Mouse (Mus musculus) limb, embryonic 13.5 days (tissue): ENCODE results near the gene Rbbp5. TPM values are rescaled to one million over a fixed set of nuclear protein-coding genes. Genes with fewer than 3 reads are reported as not detected.
"Not testable (repeated sequence)": the region's sequence is repeated elsewhere in the genome, so short reads cannot be mapped to it uniquely, and the experiment has no call there.

Experiments used
- ATAC-seq: fragments of 200-750 bp; cut with Nextera tagmentation; 2 replicates; pipeline ENCODE4 v1.8.0; 2017; ENCODE audit warnings: low read depth, moderate number of reproducible peaks, moderate TSS enrichment; ENCODE audit not compliant: low FRiP score
- H3K27ac ChIP-seq: fragments of 300-500 bp; sonication (generic); 2 replicates; pipeline ENCODE4 v1.5.1; 2015; ENCODE audit warnings: inconsistent platforms, mild to moderate bottlenecking, moderate library complexity
- H3K27me3 ChIP-seq: fragments of 300-500 bp; sonication (generic); 2 replicates; pipeline ENCODE4 v1.6.1; 2015; ENCODE audit warnings: mild to moderate bottlenecking, inconsistent platforms
- H3K36me3 ChIP-seq: fragments of 300-500 bp; sonication (generic); 2 replicates; pipeline ENCODE4 v1.6.1; 2015; ENCODE audit warnings: inconsistent platforms, mild to moderate bottlenecking, moderate library complexity
- H3K4me1 ChIP-seq: fragments of 300-500 bp; sonication (generic); 2 replicates; pipeline ENCODE4 v1.6.1; 2015; ENCODE audit warnings: inconsistent platforms
- H3K4me2 ChIP-seq: fragments of 300-500 bp; sonication (generic); replicated peaks from 2 replicates; pipeline ENCODE4 v1.6.1; 2015; ENCODE audit warnings: inconsistent platforms, mild to moderate bottlenecking, moderate library complexity
- H3K4me3 ChIP-seq: fragments of 300-500 bp; sonication (generic); 2 replicates; pipeline ENCODE4 v1.5.1; 2015; ENCODE audit warnings: moderate library complexity, mild to moderate bottlenecking, inconsistent platforms
- H3K9ac ChIP-seq: fragments of 300-500 bp; sonication (generic); 2 replicates; pipeline ENCODE4 v1.6.1; 2015; ENCODE audit warnings: mild to moderate bottlenecking, inconsistent platforms
- H3K9me3 ChIP-seq: fragments of 300-500 bp; sonication (generic); 2 replicates; pipeline ENCODE4 v1.6.1; 2016; ENCODE audit warnings: inconsistent platforms
- WGBS: fragments of 180-500 bp; shearing (Covaris S2); methylation state at CpG from one replicate; pipeline ENCODE4 v1.1.7; 2015; 5-methylcytosine and 5-hydroxymethylcytosine counted together
- polyA plus RNA-seq: library from polyadenylated mRNA; unstranded; fragments of >200 nt; fragmentation: Nextera tagmentation; extraction: Ambion mirVana; gene quantifications from 2 replicates; pipeline ENCODE4 v1.2.1, GENCODE M21; 2015

The Rbbp5 gene
- polyA plus RNA-seq, 1 experiment from 2014 or later, result 55.2 TPM

- ATAC-seq, result no peak
- 91% methylated on average over 7 of the region's 7 CpGs for WGBS
- Histone ChIP-seq H3K27ac (no peak overlapping the region), H3K4me3 (no peak overlapping the region), H3K36me3 (peaks cover 27% of the 10 kb centered on the region), H3K4me2 (no peak overlapping the region), H3K27me3 (no peaks in the 10 kb centered on the region), H3K9me3 (no peaks in the 10 kb centered on the region), H3K9ac (no peak overlapping the region), H3K4me1 (0 out of 2 replicates have a peak, but pooled peaks cover 4% of the 10 kb centered on the region)
Measured at GRCm38 (mm10) chr1:132469519-132469918, 7.6 kb upstream of the Rbbp5 start.

- H3K9me3 ChIP-seq, H3K4me2 ChIP-seq, H3K4me3 ChIP-seq, H3K27ac ChIP-seq, H3K9ac ChIP-seq, ATAC-seq, H3K27me3 ChIP-seq, H3K4me1 ChIP-seq: not testable (repeated sequence)
- peaks cover 21% of the 10 kb centered on the region for H3K36me3 ChIP-seq
- whole genome bisulfite sequencing, result 89% methylated on average over 1 of the region's 1 CpGs
Measured at GRCm38 (mm10) chr1:132470031-132470430, 7.1 kb upstream of the Rbbp5 start.

- no peaks in the 10 kb centered on the region for H3K27me3 ChIP-seq
- H3K9ac ChIP-seq, result no peak overlapping the region
- H3K4me1 ChIP-seq, result peaks cover 9% of the 10 kb centered on the region
- no peak overlapping the region for H3K4me2 ChIP-seq
- H3K4me3 ChIP-seq, result no peak overlapping the region
- no peaks in the 10 kb centered on the region for H3K9me3 ChIP-seq
- H3K36me3 ChIP-seq, result peaks cover 11% of the 10 kb centered on the region
- 90% methylated on average over 2 of the region's 2 CpGs for WGBS
- ATAC-seq, result no peak
- no peak overlapping the region for H3K27ac ChIP-seq
Measured at GRCm38 (mm10) chr1:132471032-132471431, 6.1 kb upstream of the Rbbp5 start.

GRCm38 (mm10) chr1:132471499-132471898 is 5.7 kb upstream of the Rbbp5 start:
- H3K36me3 ChIP-seq, result peaks cover 8% of the 10 kb centered on the region; the same call in 1 of the 2 replicates
- H3K9ac ChIP-seq, result no peak overlapping the region
- no peak for ATAC-seq
- H3K4me3 ChIP-seq, result no peak overlapping the region
- WGBS, result 90% methylated on average over 5 of the region's 5 CpGs
- no peaks in the 10 kb centered on the region for H3K9me3 ChIP-seq
- H3K4me1 ChIP-seq, result peaks cover 9% of the 10 kb centered on the region
- H3K27ac ChIP-seq, result no peak overlapping the region
- no peak overlapping the region for H3K4me2 ChIP-seq
- H3K27me3 ChIP-seq, result no peaks in the 10 kb centered on the region

- no peak overlapping the region for H3K4me2 ChIP-seq
- H3K36me3 ChIP-seq, result no peaks in the 10 kb centered on the region
- no peak overlapping the region for H3K9ac ChIP-seq
- no peaks in the 10 kb centered on the region for H3K27me3 ChIP-seq
- no peak overlapping the region for H3K4me3 ChIP-seq
- no peak overlapping the region for H3K27ac ChIP-seq
- no peak for ATAC-seq
- H3K4me1 ChIP-seq, result peaks cover 9% of the 10 kb centered on the region
- 65% methylated on average over 5 of the region's 5 CpGs for WGBS
- no peaks in the 10 kb centered on the region for H3K9me3 ChIP-seq
Measured at GRCm38 (mm10) chr1:132472537-132472936, 4.6 kb upstream of the Rbbp5 start.

DNA sequence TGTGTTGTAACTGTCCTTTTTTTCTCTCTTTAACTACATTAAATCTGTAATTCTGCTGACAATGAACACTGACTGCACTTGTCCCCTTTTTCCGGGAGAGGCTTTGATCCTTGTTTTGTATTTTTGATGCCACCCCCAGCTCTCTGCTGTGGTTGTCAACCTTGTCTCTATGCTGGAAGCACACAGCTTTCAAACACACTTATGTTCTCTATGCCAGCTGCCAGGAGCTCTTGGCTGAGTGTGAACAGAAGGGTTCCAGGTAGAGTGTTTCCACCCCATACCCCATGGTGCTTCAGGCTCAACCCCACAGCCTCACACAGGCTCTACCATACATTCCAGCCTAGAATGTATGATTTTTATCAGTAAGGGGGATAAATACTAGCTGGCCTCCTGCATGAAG is 2.7 kb upstream of the Rbbp5 start:
- Histone ChIP-seq H3K4me1 (peaks cover 20% of the 10 kb centered on the region), H3K9me3 (no peaks in the 10 kb centered on the region), H3K9ac (no peak overlapping the region), H3K4me2 (no peak overlapping the region), H3K27ac (no peak overlapping the region), H3K27me3 (no peaks in the 10 kb centered on the region), H3K36me3 (no peaks in the 10 kb centered on the region), H3K4me3 (no peak overlapping the region)
- ATAC-seq, result no peak
- 76% methylated on average over 1 of the region's 1 CpGs for WGBS

DNA sequence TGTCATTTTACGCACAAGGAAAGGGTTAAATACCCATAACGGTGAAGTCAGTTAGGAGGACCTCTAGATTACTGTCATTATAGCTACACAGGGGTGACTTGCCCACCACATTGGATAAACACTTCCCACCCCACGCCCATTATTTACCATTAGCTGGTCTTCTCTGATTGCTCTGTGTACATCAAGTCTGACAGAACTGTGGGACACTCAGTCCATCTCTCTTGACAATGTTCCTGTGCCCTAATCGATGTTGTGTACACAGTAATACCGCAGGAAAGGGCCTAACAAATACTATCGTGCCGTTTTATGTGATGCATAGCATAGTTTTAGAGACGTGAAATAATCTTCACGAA is 614 bp upstream of the Rbbp5 start:
- no peak overlapping the region; the same call in 1 of the 2 replicates for H3K27ac ChIP-seq
- WGBS, result 6% methylated on average over 9 of the region's 9 CpGs
- ATAC-seq, result peak; percentile 39

DNA sequence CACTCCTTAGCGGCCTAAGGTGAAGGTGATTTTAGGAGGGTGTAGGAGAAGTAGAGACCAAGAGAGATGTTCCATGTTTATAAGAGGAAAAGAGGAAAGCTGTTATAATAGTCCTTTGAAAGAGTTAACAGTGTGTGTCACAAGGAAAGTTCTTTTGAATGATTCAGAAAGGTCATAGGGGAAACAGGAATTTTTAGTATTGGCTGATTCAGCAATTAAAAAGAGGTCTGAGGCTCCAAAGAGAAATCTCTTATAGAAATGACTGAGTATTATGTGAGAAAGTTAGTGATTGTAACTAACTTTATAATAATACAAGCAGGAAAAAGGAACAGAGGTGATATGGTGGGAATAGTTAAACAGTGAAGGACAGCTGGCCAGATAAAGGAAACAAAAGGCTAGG is 2.3 kb downstream of the Rbbp5 start:
- H3K4me3 ChIP-seq, result no peak overlapping the region
- H3K27ac ChIP-seq, result no peak overlapping the region
- H3K36me3 ChIP-seq, result peaks cover under 1% of the 10 kb centered on the region; the same call in 1 of the 2 replicates
- H3K9ac ChIP-seq, result no peak overlapping the region
- no peaks in the 10 kb centered on the region for H3K9me3 ChIP-seq
- H3K27me3 ChIP-seq, result no peaks in the 10 kb centered on the region
- H3K4me1 ChIP-seq, result peaks cover 27% of the 10 kb centered on the region
- no peak for ATAC-seq
- 88% methylated on average over 1 of the region's 1 CpGs for WGBS
- no peak overlapping the region for H3K4me2 ChIP-seq

More for the DNA sequence above, 614 bp upstream of the Rbbp5 start:
- H3K9ac ChIP-seq, result peak overlapping the region; percentile 90
- H3K4me2 ChIP-seq, result peak overlapping the region; percentile 72
- H3K4me3 ChIP-seq, result peak overlapping the region; percentile 87
- no peaks in the 10 kb centered on the region for H3K9me3 ChIP-seq
- H3K36me3 ChIP-seq, result no peaks in the 10 kb centered on the region
- peaks cover 22% of the 10 kb centered on the region for H3K4me1 ChIP-seq
- H3K27me3 ChIP-seq, result no peaks in the 10 kb centered on the region

DNA sequence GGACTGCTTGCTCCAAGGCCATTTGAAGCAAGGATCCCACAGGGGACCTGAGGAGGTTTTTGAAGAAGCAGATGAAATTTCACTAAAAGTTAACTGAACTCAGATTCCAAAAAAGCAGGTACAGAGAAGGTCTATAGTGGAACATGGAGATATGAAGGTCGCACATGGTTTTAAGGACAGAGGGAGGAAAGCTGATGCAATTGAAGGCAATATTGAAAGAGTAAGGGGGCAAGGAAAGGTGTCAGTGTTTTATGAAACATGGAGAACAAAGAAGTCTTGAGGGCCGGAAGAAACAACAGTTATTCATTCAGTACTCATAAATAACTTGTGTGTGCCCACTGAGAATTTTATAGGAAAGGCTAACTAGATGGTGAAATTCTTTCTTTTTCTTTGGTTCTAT is 4.5 kb downstream of the Rbbp5 start:
- H3K27ac ChIP-seq, result no peak overlapping the region
- ATAC-seq, result no peak
- H3K27me3 ChIP-seq, result no peaks in the 10 kb centered on the region
- H3K4me3 ChIP-seq, result no peak overlapping the region
- 81% methylated on average over 2 of the region's 2 CpGs for whole genome bisulfite sequencing
- no peak overlapping the region for H3K4me2 ChIP-seq
- no peaks in the 10 kb centered on the region for H3K9me3 ChIP-seq
- H3K36me3 ChIP-seq, result peaks cover 16% of the 10 kb centered on the region
- H3K9ac ChIP-seq, result no peak overlapping the region
- peaks cover 22% of the 10 kb centered on the region for H3K4me1 ChIP-seq

GRCm38 (mm10) chr1:132483234-132483633 is 6.1 kb downstream of the Rbbp5 start:
- Histone ChIP-seq H3K27me3 (no peaks in the 10 kb centered on the region), H3K9me3 (no peaks in the 10 kb centered on the region), H3K36me3 (peaks cover 29% of the 10 kb centered on the region), H3K27ac (no peak overlapping the region), H3K9ac (no peak overlapping the region), H3K4me1 (peaks cover 18% of the 10 kb centered on the region), H3K4me3 (no peak overlapping the region), H3K4me2 (no peak overlapping the region)
- no peak for ATAC-seq
- 87% methylated on average over 3 of the region's 3 CpGs for WGBS

DNA sequence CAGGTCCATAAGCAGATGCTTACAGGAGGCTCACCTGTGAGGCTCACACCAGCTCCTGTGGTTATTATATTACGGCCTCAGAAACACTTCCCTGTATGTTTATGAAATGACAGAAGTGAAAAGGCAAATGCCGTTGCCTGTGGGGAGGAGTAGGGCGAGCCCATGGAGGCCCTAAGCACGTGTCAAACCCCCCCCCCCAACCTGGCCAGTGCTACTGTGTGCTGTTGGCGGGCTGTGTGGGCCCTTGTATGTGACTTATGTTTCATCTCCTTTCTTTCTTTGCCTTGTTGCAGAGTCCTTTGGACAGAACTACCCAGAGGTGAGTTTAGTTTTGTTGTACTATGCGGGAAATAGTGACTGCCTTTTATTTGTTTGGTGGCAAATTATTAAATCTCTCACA is 6.6 kb downstream of the Rbbp5 start:
- no peak overlapping the region for H3K9ac ChIP-seq
- H3K27ac ChIP-seq, result no peak overlapping the region
- H3K4me2 ChIP-seq, result no peak overlapping the region
- WGBS, result 84% methylated on average over 6 of the region's 6 CpGs
- H3K36me3 ChIP-seq, result peaks cover 35% of the 10 kb centered on the region
- H3K4me1 ChIP-seq, result peaks cover 12% of the 10 kb centered on the region
- H3K9me3 ChIP-seq, result no peaks in the 10 kb centered on the region
- no peak overlapping the region for H3K4me3 ChIP-seq
- no peak for ATAC-seq
- H3K27me3 ChIP-seq, result no peaks in the 10 kb centered on the region

DNA sequence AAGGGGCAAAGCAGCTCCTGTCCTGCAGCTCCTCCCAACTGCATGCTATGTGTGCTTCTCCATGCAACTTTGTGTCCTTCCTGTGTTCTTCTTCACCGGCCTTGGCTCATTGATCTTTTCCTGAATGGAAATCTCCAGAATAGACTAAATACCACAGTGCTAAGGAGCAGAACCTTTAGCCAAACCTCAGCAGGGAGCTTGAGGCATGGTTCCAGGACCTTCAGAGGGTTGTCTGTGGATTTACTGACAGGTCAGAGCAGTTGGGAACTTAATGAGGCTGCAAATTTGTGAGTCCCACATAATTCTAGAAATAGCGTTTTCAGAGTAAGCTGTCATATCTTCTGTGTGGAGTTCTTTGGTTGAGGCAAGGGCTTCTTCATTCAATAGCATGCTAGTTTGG is 23.4 kb downstream of the Rbbp5 start:
- no peak overlapping the region for H3K4me2 ChIP-seq
- H3K36me3 ChIP-seq, result peaks cover 91% of the 10 kb centered on the region
- no peak for ATAC-seq
- 91% methylated on average over 2 of the region's 2 CpGs for WGBS
- no peak overlapping the region for H3K9ac ChIP-seq
- H3K27me3 ChIP-seq, result no peaks in the 10 kb centered on the region
- no peaks in the 10 kb centered on the region for H3K4me1 ChIP-seq
- H3K4me3 ChIP-seq, result no peak overlapping the region
- H3K27ac ChIP-seq, result no peak overlapping the region
- H3K9me3 ChIP-seq, result no peaks in the 10 kb centered on the region

DNA sequence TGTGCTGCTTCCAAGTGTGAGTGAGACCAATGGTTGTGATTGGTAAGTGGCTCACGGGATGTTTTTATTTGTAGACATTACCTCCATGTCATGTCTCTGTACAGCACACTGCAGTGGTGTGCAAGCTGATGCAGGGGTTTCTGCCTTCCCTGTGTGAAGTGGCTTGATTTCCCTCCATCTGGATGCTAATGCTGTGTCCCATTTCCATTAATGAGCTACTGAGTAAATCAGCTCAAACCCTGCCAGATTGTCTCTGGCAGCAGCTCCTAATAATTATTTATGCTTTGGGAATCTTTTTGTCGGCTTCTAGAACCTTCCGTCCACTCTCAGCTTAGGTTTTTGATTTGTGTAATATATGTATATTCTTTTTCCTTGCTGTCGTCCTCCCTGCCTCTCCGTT is 28.0 kb downstream of the Rbbp5 start:
- Histone ChIP-seq H3K27me3 (no peaks in the 10 kb centered on the region), H3K9me3 (no peaks in the 10 kb centered on the region), H3K4me2 (no peak overlapping the region), H3K27ac (no peak overlapping the region), H3K4me1 (no peaks in the 10 kb centered on the region), H3K9ac (no peak overlapping the region), H3K4me3 (no peak overlapping the region), H3K36me3 (peaks cover 76% of the 10 kb centered on the region)
- ATAC-seq, result no peak
- 94% methylated on average over 5 of the region's 5 CpGs for WGBS
